Mouse (Mus musculus): ENCODE measurements around the gene Ttbk2. TPM values are rescaled to one million over a fixed set of nuclear protein-coding genes. Genes with fewer than 3 reads are reported as not detected.

Gene Ttbk2
- total RNA-seq, 2 experiments from 2014 or later, result 10.1 to 13.2 TPM

DNA sequence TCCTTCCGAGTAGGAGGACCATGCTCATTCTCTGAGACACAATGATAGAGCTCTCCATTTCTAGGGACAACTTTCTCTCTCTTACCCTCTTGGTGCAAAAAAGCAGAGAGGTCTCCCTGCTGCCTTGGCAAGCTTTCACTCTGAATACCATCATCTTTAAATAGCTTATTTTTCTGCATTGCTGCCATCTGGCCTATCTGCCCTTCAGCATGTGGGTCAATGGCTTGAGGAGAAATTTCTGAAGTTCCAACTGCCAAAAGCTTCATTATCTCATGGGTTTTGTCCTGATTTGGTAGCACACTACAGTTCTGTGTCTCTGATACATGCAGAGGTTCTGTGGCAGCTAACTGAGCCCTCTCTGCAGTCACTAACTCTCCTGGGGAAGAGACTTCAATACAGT lies 104.9 kb downstream of the Ttbk2 start:
- peak in 1 of 2 experiments; percentile 23 for DNase-seq

DNA sequence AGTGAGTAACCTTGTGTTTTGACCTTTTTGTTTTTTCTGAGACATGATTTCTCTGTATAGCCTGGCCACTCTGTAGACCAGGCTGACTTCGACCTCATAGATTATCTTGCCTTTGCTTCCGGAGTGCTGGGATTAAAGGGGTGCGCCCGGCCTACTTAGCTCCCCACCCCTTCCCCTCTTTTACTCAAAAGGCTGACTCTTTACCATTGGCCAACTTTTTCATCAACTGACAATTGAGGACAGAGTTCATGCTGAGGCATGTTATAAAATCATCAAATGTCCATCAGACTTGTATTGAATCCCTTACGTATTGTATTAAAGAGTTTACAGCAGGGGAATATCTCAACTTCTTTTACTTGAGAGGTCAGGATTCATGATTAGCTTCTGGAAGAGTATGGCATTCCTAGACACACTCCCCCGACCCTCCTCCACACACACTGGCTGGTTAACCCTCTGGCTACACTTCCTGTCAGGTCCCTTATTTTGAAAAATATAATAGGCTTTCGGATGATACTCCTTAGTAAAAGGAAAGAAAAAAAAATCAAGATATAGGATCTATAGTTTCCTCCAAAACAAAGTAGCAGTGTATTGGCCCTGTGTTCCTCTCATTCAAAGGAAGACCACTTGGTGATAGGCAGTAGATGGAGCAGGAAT lies 118.4 kb downstream of the Ttbk2 start:
- DNase-seq, result no peak

DNA sequence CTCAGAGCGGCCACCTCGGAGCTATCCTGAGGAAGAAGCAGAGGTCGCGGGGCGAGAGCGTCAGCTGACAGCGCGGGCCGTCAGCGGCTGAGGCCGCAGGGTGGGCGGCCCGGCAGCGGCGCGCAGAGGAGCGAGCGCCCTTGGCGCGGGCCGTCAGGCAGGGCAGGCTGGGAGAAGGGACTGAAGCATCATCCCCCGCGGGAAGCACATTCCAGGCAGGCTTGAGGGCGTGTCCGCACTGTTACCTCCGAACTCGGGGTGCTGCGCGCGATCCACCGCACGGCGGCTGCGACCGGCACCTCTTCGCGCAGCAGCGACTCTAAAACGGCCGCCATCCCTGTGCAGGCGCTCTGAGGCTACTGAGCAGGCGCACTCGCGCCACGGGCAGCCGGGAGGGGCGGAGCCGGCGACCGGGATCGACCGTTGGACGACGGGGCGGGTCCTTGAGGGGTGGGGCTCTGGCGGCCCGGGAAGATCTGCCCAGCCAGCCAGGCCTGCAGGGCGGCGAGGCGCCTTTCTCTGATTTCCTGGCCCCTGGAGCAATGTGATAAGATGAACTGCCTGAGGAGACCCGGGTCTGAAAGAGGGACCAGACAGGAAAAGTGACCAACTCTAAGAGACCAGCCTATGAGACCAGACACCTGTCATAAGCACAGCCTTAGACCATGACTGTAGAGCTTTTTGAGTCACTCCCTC lies 119.1 kb downstream of the Ttbk2 start:
- peak; percentile 94 to 95 for DNase-seq

DNA sequence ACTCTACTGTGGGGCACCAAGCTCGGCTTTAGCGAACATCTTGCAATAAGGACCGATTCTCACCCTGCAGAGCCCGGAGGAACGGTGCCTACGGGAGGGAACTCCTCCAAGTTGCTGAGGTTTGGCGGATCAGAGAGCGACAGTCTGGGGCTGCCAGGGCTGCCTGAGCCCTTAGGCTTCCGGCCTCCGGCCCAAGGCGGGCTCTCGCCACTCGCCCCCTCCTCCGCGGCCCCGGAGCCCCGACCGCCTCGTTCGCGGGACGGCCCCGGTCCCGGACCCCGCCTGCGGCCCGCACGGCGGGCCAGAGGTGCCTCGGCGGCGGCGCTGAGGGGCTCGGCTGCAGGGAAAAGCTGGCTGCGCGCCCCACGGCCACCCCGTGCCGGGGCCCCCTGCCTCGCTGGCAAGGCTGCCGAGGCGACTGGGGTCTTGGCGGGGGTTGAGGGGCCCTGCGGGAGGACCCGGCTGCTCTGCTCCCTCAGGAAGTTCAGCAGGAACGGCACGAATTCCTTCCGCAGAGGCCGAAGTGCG lies 119.7 kb downstream of the Ttbk2 start:
- DNase-seq, result peak; percentile 24 to 43

DNA sequence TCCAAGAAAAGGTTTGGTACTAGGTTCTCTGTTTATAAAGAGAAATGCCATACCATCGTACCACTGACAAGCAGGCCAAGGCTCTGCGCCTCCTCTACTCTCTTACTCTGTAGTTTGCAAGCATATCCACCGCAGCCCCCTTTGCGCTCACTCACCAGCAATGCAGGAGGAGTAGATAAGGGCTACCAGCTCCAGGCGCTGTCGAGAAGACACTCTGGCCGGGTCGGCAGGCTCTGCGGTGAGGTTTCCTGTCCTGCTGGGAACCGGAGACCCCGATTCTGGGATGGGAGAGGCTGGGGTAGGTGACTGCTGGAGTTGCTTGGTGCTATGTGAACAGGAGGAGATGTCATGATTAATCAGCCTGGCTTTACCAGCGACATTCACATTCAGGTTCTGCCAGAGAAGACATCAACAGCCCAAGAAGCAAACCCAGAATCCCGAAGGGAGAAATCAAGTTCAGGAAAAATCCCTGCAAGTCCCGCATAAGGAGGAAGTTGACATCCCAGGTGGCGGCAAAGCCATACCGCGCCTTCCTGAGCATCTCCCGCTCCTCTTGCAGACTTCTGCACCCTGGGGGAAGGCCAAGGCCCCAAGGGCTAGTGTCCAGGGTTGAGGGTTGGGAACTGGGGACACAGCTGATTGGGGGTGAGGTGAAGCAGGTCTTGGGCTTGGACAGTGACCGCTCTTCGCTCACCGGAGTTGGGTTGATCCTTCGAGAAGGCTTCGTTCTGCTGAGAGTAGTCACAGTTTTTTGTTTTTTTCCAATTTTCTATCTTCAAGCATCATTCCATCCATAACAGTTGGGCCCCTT lies 120.4 kb downstream of the Ttbk2 start:
- peak in 1 of 2 experiments; percentile 27 for DNase-seq

DNA sequence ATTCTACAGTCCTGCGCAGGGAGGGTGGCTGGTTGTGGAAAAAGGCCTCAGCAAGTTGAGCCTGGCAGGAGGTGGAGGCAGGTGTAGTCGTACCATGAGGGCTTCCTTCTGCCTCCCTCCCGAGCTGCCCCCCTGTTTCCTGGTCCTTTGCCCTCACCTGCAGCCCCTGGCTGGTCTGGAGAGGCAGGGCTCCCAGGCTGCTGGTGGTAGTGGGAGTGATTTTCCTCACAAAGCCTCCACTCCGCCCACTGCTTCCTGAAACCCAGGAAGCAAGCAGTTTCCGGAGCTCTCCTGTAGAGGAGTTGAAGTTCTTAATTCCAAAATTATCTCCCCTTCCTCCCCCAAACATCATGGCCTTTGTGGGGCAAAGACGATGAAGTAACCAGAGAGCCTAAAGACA lies 126.2 kb downstream of the Ttbk2 start:
- peak in 1 of 2 experiments; percentile 16 for DNase-seq

DNA sequence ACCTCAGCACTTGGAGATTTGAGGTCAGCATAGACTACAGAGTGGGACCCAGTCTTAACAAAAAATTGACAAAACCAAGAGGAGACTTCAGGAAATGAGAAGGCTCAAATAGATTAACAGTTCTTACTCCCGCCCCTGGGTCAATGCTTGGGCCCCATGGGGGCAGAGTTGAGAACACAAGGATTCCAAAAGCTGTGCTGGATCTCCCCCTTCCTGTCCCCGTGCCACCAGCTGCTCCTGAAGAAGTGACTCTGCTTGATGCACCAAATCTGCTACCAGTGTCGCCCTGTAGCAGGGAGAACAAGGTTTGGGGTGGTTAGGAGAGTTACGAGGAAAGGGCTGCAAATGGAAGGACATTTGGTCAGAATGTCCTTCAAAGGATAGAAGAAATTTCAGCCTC lies 126.8 kb downstream of the Ttbk2 start:
- peak; percentile 27 to 32 for DNase-seq

DNA sequence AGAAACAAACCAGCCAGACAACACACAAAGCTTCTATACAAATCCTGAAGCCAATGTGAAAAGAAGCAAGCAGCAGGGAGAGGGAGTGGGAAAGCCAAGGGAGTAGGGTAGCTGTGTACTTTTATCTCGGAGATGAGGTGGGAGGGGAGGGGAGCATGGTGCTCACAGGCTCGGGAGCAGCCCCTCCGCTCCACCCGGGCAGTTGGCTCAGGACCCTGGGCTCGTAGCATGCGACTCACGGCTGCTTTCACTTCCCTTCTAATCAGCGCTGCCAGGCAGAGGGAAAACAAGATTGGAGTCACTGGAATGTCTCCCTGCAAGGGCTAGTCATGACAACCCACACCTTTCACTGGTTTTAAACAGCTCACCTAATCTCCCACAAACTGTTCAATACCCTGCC lies 127.9 kb downstream of the Ttbk2 start:
- peak; percentile 17 to 26 for DNase-seq

DNA sequence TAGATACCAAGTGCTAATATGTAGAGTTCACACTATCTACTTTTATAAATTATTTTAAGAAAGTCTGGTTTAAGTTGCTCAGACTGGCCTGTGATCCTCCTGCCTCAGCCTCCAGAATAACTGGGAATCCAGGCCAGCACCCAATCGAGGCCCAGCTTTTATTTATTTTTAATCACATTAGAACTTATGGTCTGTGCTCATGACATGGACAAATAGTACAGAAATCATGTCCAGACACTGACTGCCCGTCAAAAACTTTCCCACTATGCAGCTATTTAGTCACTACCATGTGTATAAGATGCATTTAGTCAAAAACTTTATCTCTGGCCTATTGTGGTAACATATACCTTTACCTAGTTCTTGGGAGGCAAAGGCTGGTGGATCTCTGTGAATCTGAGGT lies 128.5 kb downstream of the Ttbk2 start:
- DNase-seq, result no peak

DNA sequence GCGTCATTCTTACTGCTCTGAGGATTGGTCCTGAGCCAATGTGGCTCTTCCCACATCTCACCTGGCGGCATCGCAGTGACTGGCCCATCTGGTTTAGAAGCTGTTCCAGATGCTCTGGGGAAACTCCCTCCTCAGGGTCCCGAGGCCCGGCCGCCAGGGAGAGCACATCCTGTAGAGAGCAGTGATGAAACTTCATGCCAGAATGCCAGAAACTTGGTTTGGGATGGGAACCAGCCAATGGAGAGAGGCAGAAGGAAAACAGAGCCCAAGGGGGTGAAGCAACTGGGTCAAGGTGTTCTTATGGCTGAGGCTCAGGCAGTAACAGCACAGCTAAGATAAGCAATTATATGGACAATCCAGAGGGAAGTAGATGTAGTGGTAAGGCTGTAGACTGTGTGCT lies 129.6 kb downstream of the Ttbk2 start:
- no peak for DNase-seq

DNA sequence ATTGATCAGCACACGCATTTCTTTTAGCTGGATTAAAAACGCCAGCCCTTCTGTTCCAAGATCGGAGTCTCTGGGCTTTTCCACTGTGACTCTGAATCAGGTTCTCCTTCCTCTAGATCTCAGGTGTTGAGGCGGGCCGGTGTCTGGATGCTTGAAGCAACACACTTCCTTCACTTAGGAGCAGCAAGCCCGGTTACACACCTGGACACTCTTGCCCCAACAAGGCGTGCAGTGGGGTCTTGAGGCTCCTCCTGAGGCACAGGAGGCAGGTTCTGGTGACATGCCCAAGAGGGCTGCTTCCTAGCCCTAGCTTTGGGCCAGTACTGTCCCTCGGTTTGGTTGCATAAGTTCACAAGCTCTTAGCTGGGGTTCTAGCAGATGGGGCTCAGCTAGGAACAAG lies 131.9 kb downstream of the Ttbk2 start:
- DNase-seq, result no peak

DNA sequence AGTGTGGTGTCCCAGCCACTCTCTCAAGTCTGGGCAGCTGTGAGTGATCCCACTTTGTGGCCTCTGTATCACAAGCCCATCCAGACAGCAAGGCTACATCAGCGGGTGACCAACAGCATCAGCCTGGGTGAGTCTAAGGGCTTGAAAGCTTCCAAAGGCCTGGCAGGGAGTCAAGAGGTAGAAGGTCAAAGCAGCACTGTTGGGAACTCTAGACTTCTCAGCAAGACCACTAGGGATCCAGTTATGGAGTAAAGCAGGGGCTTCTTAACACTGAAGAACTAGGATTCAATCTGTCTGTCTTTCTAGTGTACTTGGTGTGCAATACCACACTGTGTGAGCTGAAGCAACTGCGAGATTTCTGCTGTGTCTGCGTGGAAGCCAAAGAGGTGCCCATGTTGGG lies 137.0 kb downstream of the Ttbk2 start:
- DNase-seq, result no peak

DNA sequence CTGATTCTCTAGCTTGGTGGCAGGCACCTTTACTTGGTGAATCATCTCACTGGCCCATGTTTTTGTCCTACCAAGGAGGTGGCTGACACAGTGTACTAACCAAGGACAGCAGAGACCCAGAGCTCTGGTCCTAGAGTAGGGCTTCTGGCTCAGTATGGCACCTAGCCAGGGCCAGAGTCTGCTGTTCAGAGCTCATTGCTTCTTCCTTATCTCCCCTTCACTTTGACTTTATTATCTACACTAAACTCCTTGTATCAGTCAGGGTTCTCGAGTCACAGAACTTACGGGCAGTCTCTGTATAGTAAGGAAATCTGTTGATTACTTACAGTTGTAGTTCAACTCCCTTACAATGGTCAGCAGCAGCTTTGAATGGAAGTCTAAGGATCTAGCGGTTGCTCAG lies 139.5 kb downstream of the Ttbk2 start:
- DNase-seq, result no peak

DNA sequence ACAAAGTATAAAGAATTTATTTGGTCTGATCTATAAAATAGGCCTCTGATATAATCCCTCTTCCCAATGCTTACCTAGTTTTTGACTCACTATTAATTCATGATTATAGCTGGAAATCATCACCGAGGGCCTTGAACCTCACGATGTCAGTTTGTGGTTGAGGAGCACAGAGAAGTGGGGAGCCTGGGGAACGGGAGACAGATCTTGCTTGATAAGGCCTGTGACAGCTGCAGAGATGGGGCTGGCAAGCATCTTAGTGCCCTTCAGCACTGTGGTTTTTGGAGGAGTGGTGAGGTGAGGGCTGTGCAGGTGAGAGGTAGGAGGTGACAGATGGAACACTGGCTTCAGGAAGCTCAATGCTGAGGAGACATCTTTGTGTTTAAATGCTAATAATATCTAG lies 140.2 kb downstream of the Ttbk2 start:
- no peak for DNase-seq

DNA sequence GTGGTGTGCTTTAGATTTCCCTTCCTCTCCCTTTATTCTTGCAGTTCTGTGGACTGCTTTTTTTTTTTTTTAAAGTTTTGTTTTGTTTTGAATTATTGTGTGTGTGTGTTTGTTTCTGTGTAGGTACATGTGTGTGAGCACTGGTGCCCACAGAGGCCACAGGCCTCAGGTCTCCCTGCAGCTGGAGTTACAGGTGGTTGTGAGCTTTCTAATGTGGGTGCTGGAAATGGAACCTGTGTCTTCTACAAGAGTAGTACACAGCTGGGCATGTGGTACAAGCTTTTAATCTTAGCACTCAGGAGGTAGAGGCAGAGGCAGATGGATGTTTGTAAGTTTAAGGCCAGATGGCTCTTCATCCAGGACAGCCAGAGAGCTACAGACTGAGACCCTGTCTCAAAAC lies 143.4 kb downstream of the Ttbk2 start:
- no peak for DNase-seq

DNA sequence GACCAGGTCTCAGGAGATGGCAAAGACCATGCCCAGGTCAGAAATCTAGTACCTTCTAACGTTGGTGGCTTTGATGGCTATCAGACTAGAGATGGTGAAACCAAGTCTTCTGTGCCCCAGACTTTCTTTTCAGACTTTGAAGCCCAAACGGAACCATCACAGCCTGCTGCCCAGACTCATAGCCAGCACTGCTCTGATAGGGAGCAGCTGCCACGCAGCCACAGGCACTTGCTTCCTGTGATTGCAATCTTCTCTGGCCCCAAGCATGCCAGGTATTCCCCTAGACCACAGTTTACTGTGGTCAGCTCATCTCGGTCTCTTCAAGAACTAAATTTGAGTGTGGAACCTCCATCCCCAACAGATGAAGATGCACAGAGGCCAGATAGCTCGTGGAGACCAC lies 147.7 kb downstream of the Ttbk2 start:
- DNase-seq, result no peak

DNA sequence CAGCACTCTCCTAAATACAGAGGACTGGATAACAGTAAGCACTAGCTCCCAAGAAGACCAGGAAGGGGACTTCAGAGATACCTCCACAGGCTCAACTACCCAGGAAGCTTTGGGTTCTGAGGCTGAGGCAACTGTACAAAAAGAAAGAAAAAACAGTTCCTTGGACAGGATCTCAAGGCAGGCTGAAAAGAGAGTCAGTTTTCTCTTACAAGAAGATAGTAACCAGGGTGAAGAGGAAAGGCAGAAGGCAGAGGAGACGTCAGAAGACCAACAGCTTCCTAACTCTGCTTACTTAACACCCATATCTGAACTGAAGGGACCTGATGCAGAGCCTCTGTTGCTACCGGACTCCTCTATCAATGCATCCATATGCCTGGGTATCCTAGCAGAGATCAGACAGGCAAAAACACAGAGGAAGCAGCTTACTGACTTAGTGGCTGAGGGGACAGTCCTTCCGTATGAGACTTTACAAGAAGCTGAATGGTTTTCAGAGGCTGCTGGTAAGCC lies 150.0 kb downstream of the Ttbk2 start:
- DNase-seq, result no peak

DNA sequence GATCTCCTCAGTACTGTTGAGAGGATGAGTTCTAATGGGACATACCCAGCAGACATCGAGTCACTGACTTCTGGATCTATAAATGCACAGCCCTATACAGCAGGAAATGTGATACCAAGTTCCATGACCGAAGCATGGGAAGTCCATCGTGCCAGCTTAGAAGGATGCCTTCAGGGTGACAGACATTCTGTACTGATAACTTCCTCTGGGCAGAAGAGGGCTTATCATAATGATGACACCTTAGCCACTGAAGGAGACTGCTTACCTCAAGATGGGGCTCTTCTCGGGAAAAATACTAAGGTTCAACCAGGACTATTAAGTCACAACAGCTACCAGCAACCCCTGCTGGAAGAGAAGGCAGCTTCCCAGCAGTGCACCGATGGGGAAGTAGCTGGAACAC lies 152.6 kb downstream of the Ttbk2 start:
- DNase-seq, result no peak

Measured in heart, adult 18-20 months (tissue).